Mouse (Mus musculus) bone marrow macrophage, adult 2 months (primary cell): ENCODE measurements around the gene Thnsl1. TPM values are rescaled to one million over a fixed set of nuclear protein-coding genes. Genes with fewer than 3 reads are reported as not detected.

Source experiments
- H3K27ac ChIP-seq: 2 replicates; pipeline ENCODE4 v1.5.1; 2012; ENCODE audit warnings: low read depth, low read length; ENCODE audit not compliant: insufficient read depth
- H3K4me1 ChIP-seq: 2 replicates; pipeline ENCODE4 v1.6.1; 2012; ENCODE audit warnings: low read length; ENCODE audit not compliant: control insufficient read depth, insufficient read depth
- H3K4me3 ChIP-seq: 2 replicates; pipeline ENCODE4 v1.5.1; 2012; ENCODE audit warnings: mild to moderate bottlenecking, low read length, moderate library complexity; ENCODE audit not compliant: insufficient read depth
- CTCF ChIP-seq: IDR thresholded peaks from 2 replicates; pipeline ENCODE4 v1.5.1; 2012; ENCODE audit warnings: low read depth, mild to moderate bottlenecking, low read length, moderate library complexity
- POLR2A ChIP-seq: IDR thresholded peaks from 2 replicates; pipeline ENCODE4 v1.6.1; 2012; ENCODE audit warnings: mild to moderate bottlenecking, low read depth, low read length, borderline replicate concordance
- polyA plus RNA-seq: library from polyadenylated mRNA; stranded (reverse); fragments of >200 nt; gene quantifications from 2 replicates; pipeline ENCODE4 v1.2.4, GENCODE M21; 2012; ENCODE audit not compliant: missing spikeins, insufficient read depth, insufficient read length

Gene Thnsl1
- polyA plus RNA-seq, 1 experiment, result 5.1 TPM

DNA sequence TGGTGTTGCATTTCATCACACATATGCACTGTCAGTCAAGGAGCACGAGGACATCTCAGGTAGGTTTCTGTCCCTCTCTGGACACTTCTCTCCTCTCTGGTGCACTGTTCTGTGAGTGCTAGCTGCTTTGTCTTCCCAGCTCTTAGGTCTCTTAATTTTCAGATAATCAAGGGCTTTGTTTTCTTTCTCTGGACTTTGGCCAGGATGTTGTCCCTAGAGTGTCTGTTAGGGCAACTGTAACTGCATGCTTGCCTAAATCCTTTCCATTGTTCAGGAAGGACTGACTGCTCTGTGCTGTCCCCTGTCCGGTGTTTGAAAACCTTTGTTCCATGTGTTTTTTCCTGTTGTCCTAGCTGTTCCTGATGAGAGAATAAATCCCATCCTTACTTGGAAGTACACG, 6.5 kb upstream of the Thnsl1 start:
- Histone ChIP-seq H3K4me1 (no peaks in the 10 kb centered on the region), H3K4me3 (no peak overlapping the region), H3K27ac (no peak overlapping the region)
- TF ChIP-seq CTCF, result no peak
- no peak for TF ChIP-seq POLR2A

DNA sequence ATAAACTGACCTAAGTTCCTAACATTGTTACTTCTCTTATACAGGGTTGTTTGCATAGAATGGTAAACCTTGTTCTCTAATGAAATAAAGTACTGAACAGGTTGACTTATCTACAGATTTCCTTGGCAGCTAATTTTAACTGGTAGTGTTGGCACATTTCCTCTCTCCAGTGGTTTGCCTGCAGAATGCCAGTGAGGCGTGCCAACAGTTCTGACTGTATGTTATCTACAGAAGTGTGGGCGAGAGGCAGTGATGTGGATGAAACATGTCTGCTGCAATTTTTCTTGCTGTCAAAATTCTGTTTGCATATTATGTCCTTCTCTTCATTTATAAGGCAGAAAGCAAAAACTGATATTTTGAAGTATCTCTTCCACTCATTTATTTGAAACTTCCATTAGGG, 2.8 kb upstream of the Thnsl1 start:
- TF ChIP-seq POLR2A (no peak), CTCF (no peak)

DNA sequence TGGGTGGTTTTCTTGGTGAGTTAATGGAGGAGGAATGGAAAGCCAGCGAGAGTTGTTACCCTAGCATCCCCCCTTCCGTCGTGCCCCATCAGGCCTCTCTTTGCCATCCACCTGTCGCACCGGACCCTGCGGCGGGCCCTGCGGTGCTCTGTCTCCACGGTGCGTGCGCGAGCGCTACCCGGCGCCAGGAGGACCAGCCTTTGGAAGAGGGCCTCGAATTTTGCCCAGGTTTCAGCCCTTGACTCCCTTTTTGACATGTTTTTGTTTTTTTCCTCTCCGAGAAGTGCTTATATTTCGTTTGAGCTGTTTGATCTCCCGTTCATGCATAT, 271 bp downstream of the Thnsl1 start:
- Histone ChIP-seq H3K4me1 (peaks cover 4% of the 10 kb centered on the region), H3K27ac (peak overlapping the region; percentile 41; the same call in 1 of the 2 replicates), H3K4me3 (peak overlapping the region; percentile 83)
- TF ChIP-seq CTCF (no peak), POLR2A (no peak)

More for the DNA sequence above, 2.8 kb upstream of the Thnsl1 start:
- peaks cover 4% of the 10 kb centered on the region for H3K4me1 ChIP-seq
- H3K27ac ChIP-seq, result no peak overlapping the region
- H3K4me3 ChIP-seq, result no peak overlapping the region

GRCm38 (mm10) chr2:21206278-21206677, 754 bp downstream of the Thnsl1 start:
- Histone ChIP-seq H3K4me3 (peak overlapping the region; percentile 83), H3K27ac (0 out of 2 replicates have a peak overlapping the region, but pooled peaks have one; percentile 41), H3K4me1 (peaks cover 4% of the 10 kb centered on the region)
- TF ChIP-seq CTCF (no peak), POLR2A (no peak)

DNA sequence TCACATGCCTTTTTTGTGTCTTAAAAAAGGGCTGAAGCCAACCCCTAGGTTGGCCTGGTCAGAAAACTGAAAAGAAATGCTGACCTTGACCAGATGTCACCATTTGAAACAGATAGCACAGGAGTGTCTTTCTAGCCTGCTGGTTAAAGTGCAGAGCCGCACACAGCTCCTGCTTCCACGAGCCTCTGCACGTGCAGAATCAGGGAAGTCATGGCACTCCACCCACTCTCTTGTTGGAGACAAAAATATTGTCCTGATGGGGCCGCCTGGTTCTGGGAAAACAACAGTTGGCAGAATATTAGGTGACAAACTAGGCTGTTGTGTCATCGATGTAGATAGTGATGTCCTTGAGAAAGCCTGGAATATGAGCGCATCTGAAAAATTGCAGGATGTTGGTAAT, 5.8 kb downstream of the Thnsl1 start:
- peaks cover 7% of the 10 kb centered on the region for H3K4me1 ChIP-seq
- no peak overlapping the region for H3K4me3 ChIP-seq
- no peak overlapping the region for H3K27ac ChIP-seq
- TF ChIP-seq POLR2A (no peak), CTCF (no peak)

- H3K4me1 ChIP-seq, result peaks cover 5% of the 10 kb centered on the region
- TF ChIP-seq POLR2A, result no peak
- no peak for TF ChIP-seq CTCF
- H3K27ac ChIP-seq, result no peak overlapping the region
- no peak overlapping the region for H3K4me3 ChIP-seq
Measured at GRCm38 (mm10) chr2:21214322-21214721, 8.8 kb downstream of the Thnsl1 start.

- Histone ChIP-seq H3K4me3 (no peak overlapping the region), H3K4me1 (peaks cover 5% of the 10 kb centered on the region), H3K27ac (no peak overlapping the region)
- TF ChIP-seq CTCF, result no peak
- no peak for TF ChIP-seq POLR2A
Measured at GRCm38 (mm10) chr2:21215284-21215683, 9.8 kb downstream of the Thnsl1 start.

GRCm38 (mm10) chr2:21222453-21223384, 17.2 kb downstream of the Thnsl1 start:
- Histone ChIP-seq H3K4me1 (no peaks in the 10 kb centered on the region), H3K4me3 (no peak overlapping the region), H3K27ac (no peak overlapping the region)
- TF ChIP-seq POLR2A, result no peak
- no peak for TF ChIP-seq CTCF

GRCm38 (mm10) chr2:21230276-21230675, 24.8 kb downstream of the Thnsl1 start:
- TF ChIP-seq POLR2A, result no peak
- TF ChIP-seq CTCF, result no peak
- no peaks in the 10 kb centered on the region for H3K4me1 ChIP-seq

DNA sequence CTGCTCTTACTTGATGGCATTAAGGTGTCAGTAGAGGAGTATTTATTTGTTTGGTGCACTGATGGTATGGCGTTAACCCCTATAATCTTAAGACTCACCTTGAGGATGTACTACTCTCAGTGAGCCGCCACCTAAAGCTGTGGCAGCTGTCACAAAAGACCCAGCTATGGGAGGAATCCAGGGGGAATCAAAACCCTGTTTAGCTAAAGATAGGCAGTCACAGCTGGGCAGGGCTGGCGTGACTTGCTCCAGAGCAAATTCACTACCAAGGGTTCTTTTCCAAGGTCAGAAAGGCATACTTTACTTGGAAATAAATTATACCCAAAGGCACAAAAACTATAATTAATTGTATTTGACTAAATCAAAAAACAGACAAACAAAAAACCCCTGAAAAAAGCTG, 25.6 kb downstream of the Thnsl1 start:
- no peaks in the 10 kb centered on the region for H3K4me1 ChIP-seq
- no peak overlapping the region for H3K27ac ChIP-seq
- TF ChIP-seq CTCF (no peak), POLR2A (no peak)
- H3K4me3 ChIP-seq, result no peak overlapping the region

More at GRCm38 (mm10) chr2:21230276-21230675, 24.8 kb downstream of the Thnsl1 start:
- H3K4me3 ChIP-seq, result no peak overlapping the region
- no peak overlapping the region for H3K27ac ChIP-seq
